Mouse (Mus musculus): Measurements from ENCODE around the gene C87414. TPM values are rescaled to one million over a fixed set of nuclear protein-coding genes. Genes with fewer than 3 reads are reported as not detected.
"Not testable (repeated sequence)": the region's sequence is repeated elsewhere in the genome, so short reads cannot be mapped to it uniquely, and the experiment has no call there.

C87414 gene
- total RNA-seq (2017): not detected in 3 replicates

GRCm38 (mm10) chr5:93671451-93671850, at the start of gene C87414:
TSS of gene C87414 (minus strand) at chr5:93671551.
- ATAC-seq (replicated peaks; ENCODE audit: insufficient number of reproducible peaks, low FRiP score, low TSS enrichment, poor library complexity, severe bottlenecking): not testable (repeated sequence)

GRCm38 (mm10) chr5:93684661-93685060, 13.3 kb upstream of the C87414 start:
- ATAC-seq (replicated peaks; ENCODE audit: insufficient number of reproducible peaks, low FRiP score, low TSS enrichment, poor library complexity, severe bottlenecking): not testable (repeated sequence)

Other genes with a start within 250 kb of the C87414 start
- gene Gm16427, start 131.4 kb downstream of the C87414 start, total RNA-seq (2017): not detected in 3 replicates
- not detected in 3 replicates for gene Gm7792, start 172.2 kb upstream of the C87414 start, total RNA-seq (2017)

Data from monocyte, adult 5-6 weeks (primary cell).